Mouse (Mus musculus): ENCODE measurements at regions not wholly inside any gene's neighbourhood (a gene's known extent, or its start where the extent isn't known, plus 50 kb on each side); places are given as distances from the start of the nearest gene placed in this dataset.
A peak's percentile ranks its signal among the peaks of the same experiment; 100 is the strongest.

DNA sequence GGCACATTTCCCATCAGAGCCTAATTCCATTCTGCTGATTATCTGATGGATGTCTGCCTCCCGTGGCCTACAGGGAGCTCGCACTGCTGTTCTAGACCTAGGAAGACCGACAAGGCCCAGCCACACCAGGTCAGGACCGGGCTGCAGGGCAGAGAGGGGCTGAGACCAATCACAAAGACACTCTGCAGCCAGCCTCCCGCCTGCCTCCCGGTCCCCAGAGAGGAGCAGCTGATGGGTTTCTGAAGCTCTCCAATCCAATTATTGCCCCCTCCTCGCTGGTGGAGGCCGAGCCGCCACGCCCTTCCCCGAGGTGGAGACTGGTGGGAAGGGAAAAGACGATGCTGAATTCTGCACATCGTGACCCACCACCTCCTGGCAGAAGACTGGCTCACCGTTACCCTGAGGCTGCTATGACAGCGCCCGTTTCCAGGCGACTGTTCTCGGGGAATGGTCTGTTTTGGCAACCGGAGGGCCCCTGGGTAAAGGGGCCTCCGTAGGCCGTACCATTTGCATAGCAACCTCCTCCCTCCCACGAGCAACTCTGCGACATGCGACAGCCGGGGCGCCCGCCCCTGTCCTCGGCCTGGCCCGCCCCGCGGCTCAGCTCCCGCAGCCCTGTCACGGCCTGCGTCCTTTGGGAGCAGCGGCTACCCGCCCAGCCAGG is 53.5 kb upstream of the Pim1 start:
- Histone ChIP-seq H3K9ac (replicated peaks; ENCODE audit: low read length) (peak overlapping the region; percentile 54), H3K9me3 (ENCODE audit: control insufficient read depth, low read length) (no peaks in the 10 kb centered on the region), H3K27ac (replicated peaks; ENCODE audit: low read depth, low read length) (peak overlapping the region; percentile 89), H3K4me1 (ENCODE audit: control insufficient read depth, insufficient read depth, low read length) (peaks cover 16% of the 10 kb centered on the region; the same call in 1 of the 2 replicates), H3K4me2 (ENCODE audit: low read length) (peak overlapping the region; percentile 58), H3K36me3 (ENCODE audit: control insufficient read depth, insufficient read depth, low read length) (no peaks in the 10 kb centered on the region), H3K4me3 (replicated peaks; ENCODE audit: low read depth, low read length) (peak overlapping the region; percentile 30), H3K27me3 (ENCODE audit: control insufficient read depth, insufficient read depth, low read length) (no peaks in the 10 kb centered on the region)
- ATAC-seq (ENCODE audit: low FRiP score, low TSS enrichment): peak; percentile 91
- peak; percentile 85 for DNase-seq
- under 1% methylated on average over 36 of the region's 36 CpGs for WGBS

DNA sequence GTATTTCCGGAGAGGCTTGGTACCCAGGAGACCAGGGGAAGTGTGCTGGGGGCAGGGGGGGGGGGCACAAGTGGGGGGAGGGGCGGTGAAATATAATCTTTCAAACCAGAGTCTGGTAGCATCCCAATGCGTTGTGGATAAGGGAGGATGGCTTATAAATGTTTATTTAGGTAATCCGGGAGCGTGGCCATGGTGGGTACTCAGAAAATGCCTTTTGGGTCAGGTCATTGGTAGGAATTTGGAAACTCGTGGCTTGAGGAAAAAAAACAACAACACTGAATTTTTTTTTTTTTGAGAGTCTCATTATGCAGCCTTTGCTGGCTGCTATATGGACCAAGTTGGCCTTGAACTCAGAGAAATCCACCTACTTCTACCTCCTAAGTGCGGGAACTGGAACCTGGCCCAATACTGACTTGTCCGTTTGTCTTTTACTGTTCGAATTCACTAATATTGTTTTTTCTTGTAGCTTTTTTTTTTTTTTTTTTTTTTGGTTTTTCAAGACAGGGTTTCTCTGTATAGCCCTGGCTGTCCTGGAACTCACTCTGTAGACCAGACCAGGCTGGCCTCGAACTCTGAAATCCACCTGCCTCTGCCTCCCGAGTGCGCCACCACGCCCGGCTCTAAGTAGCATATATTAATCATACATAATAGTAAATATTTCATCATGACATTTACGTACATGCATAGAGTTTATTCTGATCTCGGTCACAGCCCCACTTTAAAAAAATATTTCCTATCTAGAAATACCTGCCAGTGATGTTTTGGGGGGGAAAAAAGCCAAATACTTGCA is 52.8 kb upstream of the Pim1 start:
- Histone ChIP-seq H3K4me2 (ENCODE audit: low read length) (peak overlapping the region; percentile 58), H3K27me3 (ENCODE audit: control insufficient read depth, insufficient read depth, low read length) (no peaks in the 10 kb centered on the region), H3K27ac (replicated peaks; ENCODE audit: low read depth, low read length) (peak overlapping the region; percentile 89), H3K36me3 (ENCODE audit: control insufficient read depth, insufficient read depth, low read length) (no peaks in the 10 kb centered on the region), H3K4me1 (ENCODE audit: control insufficient read depth, insufficient read depth, low read length) (peaks cover 16% of the 10 kb centered on the region; the same call in 1 of the 2 replicates), H3K9me3 (ENCODE audit: control insufficient read depth, low read length) (no peaks in the 10 kb centered on the region), H3K4me3 (replicated peaks; ENCODE audit: low read depth, low read length) (peak overlapping the region; percentile 30), H3K9ac (replicated peaks; ENCODE audit: low read length) (peak overlapping the region; percentile 54)
- DNase-seq (no peak), ATAC-seq (ENCODE audit: low FRiP score, low TSS enrichment) (no peak)
- WGBS: 38% methylated on average over 16 of the region's 16 CpGs

DNA sequence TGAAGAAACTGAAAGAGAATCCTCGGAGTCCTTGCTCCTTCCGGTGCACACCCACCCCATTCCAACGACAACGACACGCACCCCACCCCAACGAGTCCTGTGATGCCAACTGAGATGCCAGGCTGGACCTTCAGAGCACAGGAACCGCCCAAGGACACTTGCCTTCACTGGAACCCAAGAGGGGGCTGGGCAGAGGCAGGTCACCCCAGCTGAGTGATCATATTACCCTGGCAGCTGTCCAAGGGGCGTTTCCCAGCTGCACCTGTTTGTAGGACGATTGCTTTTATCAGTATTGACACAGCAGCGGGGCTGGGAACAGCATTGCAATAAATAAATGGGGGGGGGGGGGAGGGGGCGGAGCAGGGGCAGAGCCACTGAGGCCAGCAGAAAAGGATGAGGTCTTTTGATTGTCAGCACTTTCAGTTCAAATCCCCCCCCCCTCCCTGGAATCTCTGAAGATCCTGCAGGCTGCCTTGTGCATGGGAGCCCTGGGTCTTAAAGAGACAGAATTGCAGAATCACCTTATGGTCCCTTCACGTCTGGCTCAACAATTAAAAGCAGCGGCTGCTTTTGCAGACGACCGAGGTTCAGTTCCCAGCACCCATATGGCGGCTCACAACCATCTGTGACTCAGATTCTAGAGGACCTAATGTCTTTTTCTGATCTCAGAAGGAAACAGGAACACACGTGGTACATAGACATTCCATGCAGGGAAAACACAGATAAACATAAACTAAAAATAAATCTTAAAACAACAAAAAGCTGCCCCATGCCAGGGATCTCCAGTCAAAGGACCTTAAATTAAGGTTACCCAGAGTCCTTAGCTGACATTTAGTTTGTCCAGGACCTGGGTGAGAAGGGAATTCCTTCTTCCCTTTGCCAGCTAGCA is 52.0 kb upstream of the Pim1 start:
- H3K4me2 ChIP-seq (ENCODE audit: low read length): peak overlapping the region; percentile 17; the same call in 1 of the 2 replicates
- DNase-seq (peak; percentile 51), ATAC-seq (ENCODE audit: low FRiP score, low TSS enrichment) (no peak)
- 18% methylated on average over 17 of the region's 17 CpGs for WGBS
- no peak overlapping the region for H3K9ac ChIP-seq (replicated peaks; ENCODE audit: low read length)
- H3K4me3 ChIP-seq (replicated peaks; ENCODE audit: low read depth, low read length): no peak overlapping the region
- peaks cover 16% of the 10 kb centered on the region; the same call in 1 of the 2 replicates for H3K4me1 ChIP-seq (ENCODE audit: control insufficient read depth, insufficient read depth, low read length)
- 0 out of 2 replicates have a peak overlapping the region, but pooled peaks have one; percentile 32 for H3K27ac ChIP-seq (replicated peaks; ENCODE audit: low read depth, low read length)
- no peaks in the 10 kb centered on the region for H3K9me3 ChIP-seq (ENCODE audit: control insufficient read depth, low read length)
- no peaks in the 10 kb centered on the region for H3K27me3 ChIP-seq (ENCODE audit: control insufficient read depth, insufficient read depth, low read length)
- no peaks in the 10 kb centered on the region for H3K36me3 ChIP-seq (ENCODE audit: control insufficient read depth, insufficient read depth, low read length)

DNA sequence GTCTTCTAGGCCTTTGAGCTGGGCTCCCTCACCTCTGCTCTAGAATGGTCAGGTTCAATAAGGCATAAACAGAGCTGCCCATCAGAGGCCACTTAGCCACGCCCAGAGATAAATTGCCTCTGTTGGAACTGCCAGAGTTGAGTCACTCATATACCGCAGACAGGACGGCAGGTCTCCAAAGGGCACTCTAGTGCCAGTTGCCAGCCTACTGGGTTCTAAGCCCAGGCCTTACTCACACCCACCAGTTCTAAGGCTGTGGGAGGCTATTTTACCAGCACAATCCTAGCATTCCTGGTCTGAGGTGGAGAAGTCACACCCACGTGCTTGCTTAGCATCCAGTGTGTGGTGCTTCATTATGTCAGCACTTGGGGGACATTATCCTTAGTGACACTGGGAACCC is 50.6 kb upstream of the Pim1 start:
- DNase-seq (no peak), ATAC-seq (ENCODE audit: low FRiP score, low TSS enrichment) (no peak)
- WGBS: 80% methylated on average over 4 of the region's 4 CpGs
- H3K27me3 ChIP-seq (ENCODE audit: control insufficient read depth, insufficient read depth, low read length): no peaks in the 10 kb centered on the region
- H3K4me3 ChIP-seq (replicated peaks; ENCODE audit: low read depth, low read length): no peak overlapping the region
- no peaks in the 10 kb centered on the region for H3K36me3 ChIP-seq (ENCODE audit: control insufficient read depth, insufficient read depth, low read length)
- no peak overlapping the region for H3K4me2 ChIP-seq (ENCODE audit: low read length)
- H3K9ac ChIP-seq (replicated peaks; ENCODE audit: low read length): no peak overlapping the region
- H3K4me1 ChIP-seq (ENCODE audit: control insufficient read depth, insufficient read depth, low read length): peaks cover 10% of the 10 kb centered on the region; the same call in 1 of the 2 replicates
- H3K27ac ChIP-seq (replicated peaks; ENCODE audit: low read depth, low read length): no peak overlapping the region
- H3K9me3 ChIP-seq (ENCODE audit: control insufficient read depth, low read length): no peaks in the 10 kb centered on the region

DNA sequence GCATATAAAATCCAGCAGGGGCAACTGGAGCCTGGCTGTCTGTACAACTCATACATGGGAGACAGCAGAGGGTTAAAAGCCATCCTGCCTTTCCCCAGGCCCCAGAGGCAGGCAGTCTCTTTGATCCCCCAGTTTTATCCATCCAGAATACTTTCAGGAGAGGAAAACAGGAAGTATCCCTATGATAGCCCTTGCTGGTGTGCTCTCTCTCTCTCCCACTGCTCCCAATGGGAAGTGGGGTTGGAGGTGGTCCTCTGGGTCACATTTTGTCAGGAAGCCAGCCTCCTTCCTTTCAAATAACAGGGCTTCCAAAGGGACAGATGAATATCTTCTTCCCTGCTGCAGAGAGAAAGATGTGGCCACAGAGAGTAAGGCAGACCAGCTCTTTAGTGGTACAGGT is 50.1 kb upstream of the Pim1 start:
- Histone ChIP-seq H3K4me2 (ENCODE audit: low read length) (no peak overlapping the region), H3K9ac (replicated peaks; ENCODE audit: low read length) (no peak overlapping the region), H3K27me3 (ENCODE audit: control insufficient read depth, insufficient read depth, low read length) (no peaks in the 10 kb centered on the region), H3K36me3 (ENCODE audit: control insufficient read depth, insufficient read depth, low read length) (no peaks in the 10 kb centered on the region), H3K27ac (replicated peaks; ENCODE audit: low read depth, low read length) (no peak overlapping the region), H3K4me3 (replicated peaks; ENCODE audit: low read depth, low read length) (no peak overlapping the region), H3K9me3 (ENCODE audit: control insufficient read depth, low read length) (no peaks in the 10 kb centered on the region), H3K4me1 (ENCODE audit: control insufficient read depth, insufficient read depth, low read length) (peaks cover 10% of the 10 kb centered on the region; the same call in 1 of the 2 replicates)
- DNase-seq: no peak
- no peak for ATAC-seq (ENCODE audit: low FRiP score, low TSS enrichment)

Data from midbrain, embryonic 14.5 days (tissue).